Mouse (Mus musculus): ENCODE measurements at regions not wholly inside any gene's neighbourhood (a gene's known extent, or its start where the extent isn't known, plus 50 kb on each side); places are given as distances from the start of the nearest gene placed in this dataset.

- peak; percentile 65 for DNase-seq (ENCODE audit: low read depth)
Observed at GRCm38 (mm10) chr5:93328059-93328458, 61.0 kb downstream of the Ccng2 start.

- DNase-seq (ENCODE audit: low read depth) = no peak
Observed at GRCm38 (mm10) chr5:93330851-93331250, 63.8 kb downstream of the Ccng2 start.

- no peak for DNase-seq (ENCODE audit: low read depth)
Observed at GRCm38 (mm10) chr5:93353101-93353500, 86.0 kb downstream of the Ccng2 start.

All from induced T-regulatory cell, adult 2 months (primary cell).